Comparison of ENCODE assay signal across 24 mouse cellular contexts in genomic region chr7:126650852-126651251, GRCm38 (mm10). TPM values are rescaled to one million over a fixed set of nuclear protein-coding genes. Genes with fewer than 3 reads are reported as not detected.
DNase-seq lines count a peak whose midpoint lies in the region; ATAC-seq and TF ChIP-seq lines count a peak whose summit lies in the region.
"Had no signal": no experiment of that assay in that cellular context is flagged by ENCODE, and none has a peak within 500 bp of the region (broad histone marks: within the 10 kb centered on the region; RNA-seq: fewer than 3 reads in every experiment).

No protein-coding gene starts in this region.

- peak; percentile 32; the same call in 1 of the 2 replicates for ATAC-seq in liver, embryonic 11.5 days (replicated peaks; ENCODE audit: low FRiP score)
- ATAC-seq in intestine, postnatal 0 days = peak; percentile 46
- no peak for ATAC-seq in liver, postnatal 0 days
- no peak for ATAC-seq in cerebellum, adult (ENCODE audit: insufficient number of reproducible peaks, low FRiP score, low TSS enrichment)
- ATAC-seq: CD4-positive, CD25-positive, alpha-beta regulatory T cell, adult 4 months; midbrain, embryonic 15.5 days had no signal

- no peaks in the 10 kb centered on the region for H3K9me3 ChIP-seq in liver, embryonic 11.5 days (ENCODE audit: control insufficient read depth, low read length)
- H3K9me3 ChIP-seq in intestine, postnatal 0 days (ENCODE audit: control insufficient read depth) = no peaks in the 10 kb centered on the region
- H3K9me3 ChIP-seq in liver, postnatal 0 days (ENCODE audit: low read length) = no peaks in the 10 kb centered on the region
- H3K9me3 ChIP-seq: forebrain, embryonic 12.5 days; heart, embryonic 12.5 days; hindbrain, embryonic 10.5 days; midbrain, embryonic 15.5 days; neural tube, embryonic 12.5 days had no signal

- H3K36me3 ChIP-seq in liver, embryonic 11.5 days (ENCODE audit: control insufficient read depth, insufficient read depth, low read length) = no peaks in the 10 kb centered on the region; the same call in 1 of the 2 replicates
- H3K36me3 ChIP-seq in intestine, postnatal 0 days (ENCODE audit: control insufficient read depth, insufficient read depth) = no peaks in the 10 kb centered on the region; the same call in 1 of the 2 replicates
- no peaks in the 10 kb centered on the region for H3K36me3 ChIP-seq in liver, postnatal 0 days (replicated peaks; ENCODE audit: insufficient read depth, low read length)
- H3K36me3 ChIP-seq: forebrain, embryonic 12.5 days; heart, embryonic 12.5 days; hindbrain, embryonic 10.5 days; midbrain, embryonic 15.5 days; neural tube, embryonic 12.5 days had no signal

- H3K4me2 ChIP-seq in liver, embryonic 11.5 days = peak overlapping the region; percentile 93
- H3K4me2 ChIP-seq in intestine, postnatal 0 days (replicated peaks; ENCODE audit: low read depth) = 0 out of 2 replicates have a peak overlapping the region, but pooled peaks have one; percentile 6
- H3K4me2 ChIP-seq in liver, postnatal 0 days (ENCODE audit: low read depth, low read length) = peak overlapping the region; percentile 83

- TF ChIP-seq CTCF in intestine, postnatal 0 days (IDR thresholded peaks at IDR 0.05; ENCODE audit: low read depth) = no peak
- TF ChIP-seq CTCF in liver, postnatal 0 days (IDR thresholded peaks at IDR 0.05; ENCODE audit: low read depth) = no peak

- WGBS in liver, embryonic 11.5 days = 8% methylated on average over 2 of the region's 2 CpGs
- WGBS in intestine, postnatal 0 days = 16% methylated on average over 2 of the region's 2 CpGs
- WGBS in liver, postnatal 0 days (ENCODE audit: insufficient replicate concordance) = 30% methylated on average over 2 of the region's 2 CpGs

- H3K27me3 ChIP-seq in liver, embryonic 11.5 days (replicated peaks; ENCODE audit: control insufficient read depth, insufficient read depth, low read length) = no peaks in the 10 kb centered on the region
- H3K27me3 ChIP-seq in intestine, postnatal 0 days (replicated peaks; ENCODE audit: control insufficient read depth, insufficient read depth, low read length) = no peaks in the 10 kb centered on the region
- no peaks in the 10 kb centered on the region for H3K27me3 ChIP-seq in liver, postnatal 0 days (ENCODE audit: insufficient read depth, low read length)
- H3K27me3 ChIP-seq: forebrain, embryonic 12.5 days; heart, embryonic 12.5 days; midbrain, embryonic 15.5 days; neural tube, embryonic 12.5 days had no signal

- H3K4me1 ChIP-seq in liver, embryonic 11.5 days (replicated peaks; ENCODE audit: control insufficient read depth, insufficient read depth, low read length) = peaks cover 27% of the 10 kb centered on the region
- H3K4me1 ChIP-seq in intestine, postnatal 0 days (replicated peaks; ENCODE audit: control insufficient read depth, insufficient read depth, low read length) = no peaks in the 10 kb centered on the region
- peaks cover 25% of the 10 kb centered on the region for H3K4me1 ChIP-seq in liver, postnatal 0 days (ENCODE audit: insufficient read depth)

- peak; percentile 71 for TF ChIP-seq EP300 in liver, postnatal 0 days (IDR thresholded peaks at IDR 0.05; ENCODE audit: low read depth)

- no peak overlapping the region for H3K9ac ChIP-seq in liver, embryonic 11.5 days (ENCODE audit: low read depth, low read length)
- no peak overlapping the region for H3K9ac ChIP-seq in intestine, postnatal 0 days (ENCODE audit: low read depth, low read length)
- H3K9ac ChIP-seq in liver, postnatal 0 days (replicated peaks) = no peak overlapping the region
- H3K9ac ChIP-seq: forebrain, embryonic 12.5 days; heart, embryonic 12.5 days; midbrain, embryonic 15.5 days; neural tube, embryonic 12.5 days had no signal

- DNase-seq in liver, embryonic 11.5 days (ENCODE audit: low spot score) = no peak
- DNase-seq in liver = no peak
- peak; percentile 30 for DNase-seq in c-Kit-negative CD71-positive TER-119-positive erythroid progenitor cells, embryonic 14.5 days (ENCODE audit: low read depth, low spot score)
- DNase-seq in liver, postnatal 0 days = no peak
- DNase-seq in right cerebral cortex, postnatal 14 days = no peak
- DNase-seq in frontal cortex, postnatal 36 days (ENCODE audit: low spot score in 2 of 2) = no peak
- DNase-seq: adrenal gland, adult 8-10 months; gastrocnemius, adult 2 months; heart, postnatal 10 days; kidney, postnatal 25 days; layer of hippocampus, postnatal 36 days; lung, adult 2 months; lung, postnatal 36 days; right cerebral cortex, postnatal 25 days; spleen, adult 18-20 months; thymus, postnatal 14 days had no signal

- peak overlapping the region; percentile 21; the same call in 1 of the 2 replicates for H3K4me3 ChIP-seq in liver, embryonic 11.5 days (ENCODE audit: low read depth, low read length)
- H3K4me3 ChIP-seq in intestine, postnatal 0 days (ENCODE audit: low read depth, low read length) = no peak overlapping the region
- no peak overlapping the region for H3K4me3 ChIP-seq in liver, postnatal 0 days (ENCODE audit: low read depth, low read length)
- H3K4me3 ChIP-seq: neural tube, embryonic 12.5 days had no signal

- H3K27ac ChIP-seq in liver, embryonic 11.5 days (ENCODE audit: low read depth, low read length) = no peak overlapping the region
- H3K27ac ChIP-seq in intestine, postnatal 0 days (ENCODE audit: low read depth, low read length) = no peak overlapping the region
- no peak overlapping the region for H3K27ac ChIP-seq in liver, postnatal 0 days (ENCODE audit: low read depth)
- H3K27ac ChIP-seq: forebrain, embryonic 12.5 days; hindbrain, embryonic 10.5 days; midbrain, embryonic 15.5 days; neural tube, embryonic 12.5 days had no signal

RNA-seq across cellular contexts. Expression of gene Sgf29, which starts 1.7 kb away (rescaled TPM):
- polyA plus RNA-seq in liver, embryonic 11.5 days (2014; fragmentation: Nextera tagmentation; extraction: Ambion mirVana) = 53.7 and 64.5 TPM in 2 replicates
- polyA plus RNA-seq in intestine, postnatal 0 days (2015; fragmentation: Nextera tagmentation; extraction: Ambion mirVana) = 21.7 and 25.8 TPM in 2 replicates
- polyA plus RNA-seq in liver, postnatal 0 days (2015; fragmentation: Nextera tagmentation; extraction: Ambion mirVana) = 22.7 and 22.8 TPM in 2 replicates

RNA-seq across cellular contexts. Expression of gene Nupr1, which starts 20.2 kb away (rescaled TPM):
- polyA plus RNA-seq in liver, embryonic 11.5 days (2014; fragmentation: Nextera tagmentation; extraction: Ambion mirVana) = 4.3 and 7.1 TPM in 2 replicates
- polyA plus RNA-seq in intestine, postnatal 0 days (2015; fragmentation: Nextera tagmentation; extraction: Ambion mirVana) = 28.2 and 30.8 TPM in 2 replicates
- polyA plus RNA-seq in liver, postnatal 0 days (2015; fragmentation: Nextera tagmentation; extraction: Ambion mirVana) = 4.0 and 4.5 TPM in 2 replicates

RNA-seq across cellular contexts. Expression of gene Sult1a1, which starts 25.4 kb away (rescaled TPM):
- polyA plus RNA-seq in liver, embryonic 11.5 days (2014; fragmentation: Nextera tagmentation; extraction: Ambion mirVana) = 0.14 and 0.44 TPM in 2 replicates
- 6.8 and 8.2 TPM in 2 replicates for polyA plus RNA-seq in intestine, postnatal 0 days (2015; fragmentation: Nextera tagmentation; extraction: Ambion mirVana)
- polyA plus RNA-seq in liver, postnatal 0 days (2015; fragmentation: Nextera tagmentation; extraction: Ambion mirVana) = 221 and 241 TPM in 2 replicates

RNA-seq across cellular contexts. Expression of gene Bola2, which starts 44.3 kb away (rescaled TPM):
- 210 and 217 TPM in 2 replicates for polyA plus RNA-seq in liver, embryonic 11.5 days (2014; fragmentation: Nextera tagmentation; extraction: Ambion mirVana)
- polyA plus RNA-seq in intestine, postnatal 0 days (2015; fragmentation: Nextera tagmentation; extraction: Ambion mirVana) = 80.4 and 98.2 TPM in 2 replicates
- 86.5 and 93.5 TPM in 2 replicates for polyA plus RNA-seq in liver, postnatal 0 days (2015; fragmentation: Nextera tagmentation; extraction: Ambion mirVana)

RNA-seq across cellular contexts. Expression of gene Slx1b, which starts 44.7 kb away (rescaled TPM):
- polyA plus RNA-seq in liver, embryonic 11.5 days (2014; fragmentation: Nextera tagmentation; extraction: Ambion mirVana) = 6.6 and 7.7 TPM in 2 replicates
- 4.8 and 5.5 TPM in 2 replicates for polyA plus RNA-seq in intestine, postnatal 0 days (2015; fragmentation: Nextera tagmentation; extraction: Ambion mirVana)
- polyA plus RNA-seq in liver, postnatal 0 days (2015; fragmentation: Nextera tagmentation; extraction: Ambion mirVana) = 2.6 and 3.7 TPM in 2 replicates

Comparison
In these comparisons a context has a peak if more than half of its experiments do, and no peak if none do; other contexts are left out.
1. ATAC-seq: peak in liver, embryonic 11.5 days (single experiment) and intestine, postnatal 0 days (single experiment); none in liver, postnatal 0 days (single experiment) and cerebellum, adult (single experiment).
2. RNA of gene Sult1a1, which starts 25.4 kb away (polyA plus RNA-seq): 221 to 241 TPM in liver, postnatal 0 days; 6.8 to 8.2 TPM in intestine, postnatal 0 days and 0.14 to 0.44 TPM in liver, embryonic 11.5 days; every median in the first group is over 10 times any median in the second.
3. H3K4me2 ChIP-seq: peak in every context shown above with its lines; median percentile 93 in liver, embryonic 11.5 days; 83 in liver, postnatal 0 days; 6 in intestine, postnatal 0 days.